Mouse (Mus musculus): ENCODE data around the gene Kcnk4. TPM values are rescaled to one million over a fixed set of nuclear protein-coding genes. Genes with fewer than 3 reads are reported as not detected.
A peak's percentile ranks its signal among the peaks of the same experiment; 100 is the strongest.

Gene Kcnk4
- polyA plus RNA-seq (2014; fragmentation: Nextera tagmentation; extraction: Ambion mirVana): 0.13 and 0.28 TPM in 2 replicates

DNA sequence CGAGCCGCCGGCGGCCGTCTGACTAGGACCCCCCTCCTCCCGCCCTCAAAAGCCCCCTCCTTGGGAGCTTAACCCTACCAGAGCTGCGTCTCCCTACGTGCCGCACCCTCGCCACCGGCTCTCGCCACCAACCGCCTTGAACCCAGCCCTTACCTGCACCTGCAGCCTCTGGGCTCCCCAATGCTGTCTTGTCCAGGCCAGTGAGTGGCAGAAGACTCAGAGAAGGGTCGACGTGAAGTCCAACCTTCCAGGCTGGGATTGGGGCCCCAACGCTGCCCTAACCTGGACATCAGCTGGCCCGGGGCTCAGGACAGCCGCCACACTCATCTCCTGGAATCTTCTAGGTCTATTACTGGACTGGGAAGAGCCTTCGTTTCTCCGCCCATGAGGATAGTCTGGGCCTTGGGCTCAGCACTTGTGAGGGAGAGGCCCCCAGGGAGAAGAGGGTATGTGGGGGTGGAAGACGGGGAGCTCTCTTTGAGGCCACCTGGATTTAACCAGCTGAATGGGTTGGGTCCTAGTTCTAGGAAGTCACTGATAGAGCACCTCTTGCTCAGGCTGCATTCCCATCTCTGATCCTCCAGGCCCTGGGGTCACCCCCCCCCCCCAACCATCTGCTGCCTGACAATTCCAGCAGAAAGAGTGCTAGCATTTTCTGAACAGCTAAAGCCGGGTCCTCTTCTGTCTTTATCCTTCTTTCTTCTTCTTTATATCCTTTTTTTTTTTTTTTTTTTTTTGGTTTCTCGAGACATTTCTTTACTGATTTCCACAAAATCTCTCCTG, at the start of gene Kcnk4:
TSS of gene Kcnk4 (minus strand) at position 321 of the 783 bp plus-strand sequence.
- DNase-seq (ENCODE audit: low spot score) (no peak), ATAC-seq (ENCODE audit: insufficient read depth, low FRiP score, low TSS enrichment) (no peak)
- peaks cover 2% of the 10 kb centered on the region; the same call in 1 of the 2 replicates for H3K36me3 ChIP-seq (ENCODE audit: control insufficient read depth, insufficient read depth, low read length)
- peaks cover 60% of the 10 kb centered on the region for H3K27me3 ChIP-seq (ENCODE audit: control insufficient read depth, insufficient read depth, low read length)
- 8% methylated on average over 22 of the region's 23 CpGs for WGBS
- no peaks in the 10 kb centered on the region for H3K9me3 ChIP-seq (ENCODE audit: control insufficient read depth, low read length)
- peak within 1 kb of the TSS; percentile 25 for H3K4me3 ChIP-seq (ENCODE audit: low read depth, low read length)
- peaks cover 10% of the 10 kb centered on the region for H3K4me1 ChIP-seq (ENCODE audit: control insufficient read depth, insufficient read depth, low read length)
- H3K4me2 ChIP-seq (ENCODE audit: low read depth): peak within 1 kb of the TSS; percentile 46
- no peak within 1 kb of the TSS for H3K27ac ChIP-seq (ENCODE audit: low read depth, low read length)
- H3K9ac ChIP-seq (ENCODE audit: low read length): peak within 1 kb of the TSS; percentile 18

DNA sequence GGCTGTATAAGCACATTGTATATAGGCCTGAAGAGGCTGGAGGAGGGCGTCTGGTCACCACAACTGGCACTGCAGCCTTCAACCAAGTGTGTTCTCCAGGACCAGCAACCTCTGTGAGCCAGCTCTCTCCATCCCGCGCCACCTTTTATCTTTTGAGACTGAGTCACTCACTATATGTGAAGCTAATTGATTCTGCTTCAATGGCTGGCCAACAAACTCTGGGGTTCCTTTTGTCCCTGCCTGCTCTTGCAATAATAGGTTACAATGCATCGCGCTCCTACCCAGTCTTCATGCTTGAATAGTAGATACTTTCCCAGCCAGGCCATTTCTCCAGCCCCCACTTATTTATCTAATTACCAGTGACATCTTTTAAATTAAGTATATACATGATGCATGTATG, 49.3 kb upstream of the Kcnk4 start:
- H3K9ac ChIP-seq (ENCODE audit: low read length): no peak overlapping the region
- no peak overlapping the region for H3K4me2 ChIP-seq (ENCODE audit: low read depth)
- H3K4me3 ChIP-seq (ENCODE audit: low read depth, low read length): no peak overlapping the region
- H3K27me3 ChIP-seq (ENCODE audit: control insufficient read depth, insufficient read depth, low read length): no peaks in the 10 kb centered on the region
- DNase-seq (ENCODE audit: low spot score) (no peak), ATAC-seq (ENCODE audit: insufficient read depth, low FRiP score, low TSS enrichment) (no peak)
- H3K9me3 ChIP-seq (ENCODE audit: control insufficient read depth, low read length): no peaks in the 10 kb centered on the region
- H3K4me1 ChIP-seq (ENCODE audit: control insufficient read depth, insufficient read depth, low read length): peaks cover 7% of the 10 kb centered on the region
- peaks cover 3% of the 10 kb centered on the region; the same call in 1 of the 2 replicates for H3K36me3 ChIP-seq (ENCODE audit: control insufficient read depth, insufficient read depth, low read length)
- H3K27ac ChIP-seq (ENCODE audit: low read depth, low read length): no peak overlapping the region
- 59% methylated on average over 5 of the region's 5 CpGs for WGBS

DNA sequence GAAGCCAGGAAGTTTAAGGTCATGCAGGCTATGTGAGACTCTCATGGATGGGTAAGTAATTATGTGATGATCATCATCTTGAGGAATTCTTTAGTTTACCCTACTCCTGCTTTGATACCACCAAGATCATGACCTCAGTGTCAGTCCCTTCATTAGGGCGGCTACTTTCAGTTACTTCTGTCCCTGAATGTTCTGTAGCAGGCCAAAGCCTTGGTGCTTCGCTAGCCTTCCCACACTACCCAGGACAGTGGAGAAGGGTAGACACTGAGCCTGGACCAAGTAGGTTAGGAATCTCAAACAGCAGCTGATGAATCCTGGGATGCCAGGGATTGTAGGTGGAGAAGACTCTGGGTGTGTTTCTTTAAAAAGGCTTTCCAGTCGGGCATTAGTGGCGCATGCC, 47.1 kb upstream of the Kcnk4 start:
- no peak overlapping the region for H3K27ac ChIP-seq (ENCODE audit: low read depth, low read length)
- H3K36me3 ChIP-seq (ENCODE audit: control insufficient read depth, insufficient read depth, low read length): peaks cover 13% of the 10 kb centered on the region
- no peaks in the 10 kb centered on the region for H3K27me3 ChIP-seq (ENCODE audit: control insufficient read depth, insufficient read depth, low read length)
- WGBS: 95% methylated on average over 4 of the region's 4 CpGs
- DNase-seq (ENCODE audit: low spot score): no peak
- ATAC-seq (ENCODE audit: insufficient read depth, low FRiP score, low TSS enrichment): no peak
- no peak overlapping the region for H3K9ac ChIP-seq (ENCODE audit: low read length)
- no peak overlapping the region; the same call in 1 of the 2 replicates for H3K4me3 ChIP-seq (ENCODE audit: low read depth, low read length)
- no peak overlapping the region for H3K4me2 ChIP-seq (ENCODE audit: low read depth)
- peaks cover 22% of the 10 kb centered on the region for H3K4me1 ChIP-seq (ENCODE audit: control insufficient read depth, insufficient read depth, low read length)
- H3K9me3 ChIP-seq (ENCODE audit: control insufficient read depth, low read length): no peaks in the 10 kb centered on the region

DNA sequence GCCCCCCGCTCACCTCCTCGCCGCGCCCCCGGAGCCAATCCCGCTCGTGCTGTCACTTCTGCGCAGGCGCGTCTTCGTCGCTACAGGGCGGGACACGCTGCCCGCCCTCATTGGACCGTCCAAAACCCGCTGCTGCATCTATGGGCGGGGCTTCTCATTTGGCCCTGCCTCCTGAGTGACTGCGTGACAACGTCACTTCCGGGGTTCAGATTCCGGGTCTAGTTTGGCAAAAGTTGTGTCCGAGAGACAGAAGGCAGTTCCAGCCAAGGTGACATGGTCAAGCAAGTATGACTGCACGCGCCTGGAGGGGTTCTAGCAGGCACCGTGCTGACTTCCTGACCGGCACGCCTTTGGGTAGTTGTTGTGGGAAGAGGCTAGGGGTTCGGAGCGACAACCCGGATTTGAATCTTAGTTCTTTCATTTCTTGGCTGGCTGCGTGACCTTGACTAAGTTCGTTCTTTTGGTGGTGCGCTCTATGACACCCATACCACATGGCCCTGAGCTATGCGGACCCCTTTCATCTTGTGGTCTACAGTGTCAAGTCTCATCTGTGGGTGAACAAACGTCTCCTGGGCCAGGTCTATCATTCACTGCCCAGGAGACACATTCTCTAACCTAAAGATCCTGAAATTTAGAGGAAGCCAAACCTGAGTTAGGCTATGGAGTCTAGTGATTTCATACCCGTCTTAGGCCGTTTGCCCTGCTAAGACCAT, 46.2 kb upstream of the Kcnk4 start, which contains the start of gene Fkbp2:
TSS of gene Fkbp2 (minus strand) at position 121 of the 713 bp plus-strand sequence.
- H3K4me2 ChIP-seq (ENCODE audit: low read depth): peak within 1 kb of the TSS; percentile 69
- H3K4me3 ChIP-seq (ENCODE audit: low read depth, low read length): peak within 1 kb of the TSS; percentile 67
- H3K27me3 ChIP-seq (ENCODE audit: control insufficient read depth, insufficient read depth, low read length): no peaks in the 10 kb centered on the region
- H3K27ac ChIP-seq (ENCODE audit: low read depth, low read length): peak within 1 kb of the TSS; percentile 88
- peaks cover 13% of the 10 kb centered on the region for H3K36me3 ChIP-seq (ENCODE audit: control insufficient read depth, insufficient read depth, low read length)
- peaks cover 20% of the 10 kb centered on the region for H3K4me1 ChIP-seq (ENCODE audit: control insufficient read depth, insufficient read depth, low read length)
- no peaks in the 10 kb centered on the region for H3K9me3 ChIP-seq (ENCODE audit: control insufficient read depth, low read length)
- peak within 1 kb of the TSS; percentile 86 for H3K9ac ChIP-seq (ENCODE audit: low read length)
- WGBS: 3% methylated on average over 38 of the region's 38 CpGs
- DNase-seq (ENCODE audit: low spot score) (peak; percentile 98), ATAC-seq (ENCODE audit: insufficient read depth, low FRiP score, low TSS enrichment) (peak; percentile 86)

DNA sequence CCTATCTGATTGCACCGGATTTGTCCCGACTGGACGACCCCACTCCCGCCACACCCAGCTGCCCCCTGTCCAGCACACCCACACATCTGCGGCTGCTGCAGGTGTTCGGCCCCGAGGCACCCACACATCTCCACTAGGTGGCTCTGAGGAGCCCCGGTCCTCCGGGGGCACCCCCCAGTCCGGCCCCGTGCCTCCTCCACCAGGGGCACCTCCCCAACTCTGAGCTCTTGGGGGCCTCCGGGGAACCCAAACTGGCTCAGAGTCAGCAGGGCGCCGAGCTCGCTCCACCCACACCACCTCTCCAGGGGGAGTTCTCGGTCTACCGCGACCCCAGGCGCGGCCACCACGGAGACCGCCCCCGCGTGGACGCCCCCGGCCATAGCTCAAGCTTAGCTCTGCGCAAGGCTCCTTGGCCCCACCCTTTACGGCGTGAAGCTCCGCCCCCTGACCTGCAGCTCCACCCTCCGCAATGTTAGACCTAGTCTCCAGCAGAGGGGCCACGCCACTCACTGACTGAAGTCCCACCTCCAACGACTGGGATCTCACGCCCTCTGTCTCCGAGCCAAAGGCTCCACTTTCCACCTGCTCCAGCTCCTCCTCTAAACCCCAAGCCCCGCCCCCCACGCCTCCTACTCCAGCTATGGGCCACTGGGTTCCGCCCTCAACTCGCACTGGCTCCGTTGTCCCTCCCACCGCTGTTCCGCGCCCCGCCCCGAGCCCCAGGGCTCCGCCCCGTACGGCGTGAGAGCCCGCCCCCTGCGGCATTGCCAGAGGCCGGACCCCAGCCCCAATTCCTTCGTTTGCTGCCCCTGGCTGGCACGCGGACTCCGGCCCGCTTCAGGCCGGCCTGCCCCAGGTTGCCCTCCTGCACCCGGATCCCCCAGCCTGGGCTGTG, 45.4 kb upstream of the Kcnk4 start:
- Histone ChIP-seq H3K4me3 (ENCODE audit: low read depth, low read length) (peak overlapping the region; percentile 67), H3K9ac (ENCODE audit: low read length) (peak overlapping the region; percentile 86), H3K4me2 (ENCODE audit: low read depth) (peak overlapping the region; percentile 69), H3K27ac (ENCODE audit: low read depth, low read length) (peak overlapping the region; percentile 88), H3K36me3 (ENCODE audit: control insufficient read depth, insufficient read depth, low read length) (peaks cover 10% of the 10 kb centered on the region), H3K4me1 (ENCODE audit: control insufficient read depth, insufficient read depth, low read length) (peaks cover 20% of the 10 kb centered on the region), H3K9me3 (ENCODE audit: control insufficient read depth, low read length) (no peaks in the 10 kb centered on the region), H3K27me3 (ENCODE audit: control insufficient read depth, insufficient read depth, low read length) (no peaks in the 10 kb centered on the region)
- ATAC-seq (ENCODE audit: insufficient read depth, low FRiP score, low TSS enrichment) (peak; percentile 87), DNase-seq (ENCODE audit: low spot score) (peak; percentile 99)
- WGBS: under 1% methylated on average over 59 of the region's 59 CpGs

DNA sequence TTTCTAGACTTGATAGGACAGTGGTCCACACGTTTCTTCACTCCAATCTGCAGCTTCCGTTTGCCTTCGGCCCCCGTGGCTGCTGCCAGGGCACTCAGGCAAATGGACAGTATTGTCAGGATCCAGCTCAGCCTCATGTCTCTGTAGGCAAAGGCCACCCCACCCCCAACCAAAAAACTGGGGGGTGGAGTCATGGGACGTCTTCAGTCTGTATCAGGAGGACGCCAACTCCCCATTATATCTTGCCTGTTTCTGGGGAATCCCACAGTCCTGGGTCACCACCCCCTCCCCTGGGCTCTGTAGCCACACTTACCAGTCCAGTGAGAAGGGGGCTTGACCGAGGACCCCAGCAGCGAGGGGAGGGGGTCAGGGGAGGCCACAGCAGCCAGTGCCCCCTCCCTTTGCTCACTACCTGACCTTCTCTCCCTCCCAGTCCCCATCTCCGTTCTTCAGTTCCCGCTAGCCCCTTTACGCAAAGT, 44.7 kb upstream of the Kcnk4 start:
- no peaks in the 10 kb centered on the region for H3K27me3 ChIP-seq (ENCODE audit: control insufficient read depth, insufficient read depth, low read length)
- H3K9me3 ChIP-seq (ENCODE audit: control insufficient read depth, low read length): no peaks in the 10 kb centered on the region
- H3K4me1 ChIP-seq (ENCODE audit: control insufficient read depth, insufficient read depth, low read length): peaks cover 21% of the 10 kb centered on the region
- peak overlapping the region; percentile 67 for H3K4me3 ChIP-seq (ENCODE audit: low read depth, low read length)
- peaks cover 10% of the 10 kb centered on the region for H3K36me3 ChIP-seq (ENCODE audit: control insufficient read depth, insufficient read depth, low read length)
- ATAC-seq (ENCODE audit: insufficient read depth, low FRiP score, low TSS enrichment): no peak
- DNase-seq (ENCODE audit: low spot score): peak; percentile 40
- peak overlapping the region; percentile 51 for H3K9ac ChIP-seq (ENCODE audit: low read length)
- peak overlapping the region; percentile 69 for H3K4me2 ChIP-seq (ENCODE audit: low read depth)
- H3K27ac ChIP-seq (ENCODE audit: low read depth, low read length): peak overlapping the region; percentile 39
- WGBS: 11% methylated on average over 11 of the region's 11 CpGs

DNA sequence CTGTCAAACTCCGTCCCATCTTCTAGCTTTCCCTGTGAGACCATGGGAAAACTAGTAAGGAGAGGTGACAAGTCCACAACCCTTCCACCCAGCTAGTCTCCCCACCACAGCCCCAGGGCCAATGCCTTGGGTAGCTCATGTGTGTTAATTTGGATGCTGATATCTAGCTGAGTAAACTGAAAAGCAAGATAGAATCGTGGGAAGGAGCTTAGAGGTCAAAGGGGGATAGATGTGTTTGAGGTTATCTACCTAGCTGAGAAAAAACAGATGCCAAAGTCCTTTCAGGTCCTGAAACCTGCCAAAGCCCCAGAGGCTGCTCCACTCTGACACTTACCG, 44.3 kb upstream of the Kcnk4 start:
- Histone ChIP-seq H3K9ac (ENCODE audit: low read length) (no peak overlapping the region), H3K4me3 (ENCODE audit: low read depth, low read length) (peak overlapping the region; percentile 67), H3K4me1 (ENCODE audit: control insufficient read depth, insufficient read depth, low read length) (peaks cover 25% of the 10 kb centered on the region), H3K36me3 (ENCODE audit: control insufficient read depth, insufficient read depth, low read length) (peaks cover 10% of the 10 kb centered on the region), H3K4me2 (ENCODE audit: low read depth) (peak overlapping the region; percentile 69), H3K27ac (ENCODE audit: low read depth, low read length) (0 out of 2 replicates have a peak overlapping the region, but pooled peaks have one; percentile 42), H3K9me3 (ENCODE audit: control insufficient read depth, low read length) (no peaks in the 10 kb centered on the region), H3K27me3 (ENCODE audit: control insufficient read depth, insufficient read depth, low read length) (no peaks in the 10 kb centered on the region)
- DNase-seq (ENCODE audit: low spot score) (no peak), ATAC-seq (ENCODE audit: insufficient read depth, low FRiP score, low TSS enrichment) (no peak)
- 66% methylated on average over 3 of the region's 3 CpGs for WGBS

Measured in neural tube, embryonic 11.5 days (tissue).